Mouse (Mus musculus): ENCODE data around the gene Gm3285. TPM values are rescaled to one million over a fixed set of nuclear protein-coding genes. Genes with fewer than 3 reads are reported as not detected.
A peak's percentile ranks its signal among the peaks of the same experiment; 100 is the strongest.

Gm3285 gene
- polyA plus RNA-seq, 1 experiment from 2014 or later: not detected

- Histone ChIP-seq H3K9me3 (no peaks in the 10 kb centered on the region), H3K4me2 (peak overlapping the region; percentile 81), H3K4me1 (no peaks in the 10 kb centered on the region; the same call in 1 of the 2 replicates), H3K4me3 (replicated peaks) (peak overlapping the region; percentile 64), H3K36me3 (no peaks in the 10 kb centered on the region), H3K27me3 (replicated peaks) (no peaks in the 10 kb centered on the region), H3K27ac (no peak overlapping the region), H3K9ac (no peak overlapping the region)
- ATAC-seq (ENCODE audit: insufficient read depth, low FRiP score, low read depth): no peak
- WGBS: 87% methylated on average over 27 of the region's 27 CpGs
Observed at GRCm38 (mm10) chr10:77900903-77901818, 39.4 kb downstream of the Gm3285 start.

GRCm38 (mm10) chr10:77901871-77902210 is 40.1 kb downstream of the Gm3285 start:
- Histone ChIP-seq H3K4me3 (replicated peaks) (peak overlapping the region; percentile 64), H3K4me2 (peak overlapping the region; percentile 81), H3K27ac (no peak overlapping the region), H3K27me3 (replicated peaks) (no peaks in the 10 kb centered on the region), H3K36me3 (no peaks in the 10 kb centered on the region), H3K4me1 (no peaks in the 10 kb centered on the region; the same call in 1 of the 2 replicates), H3K9me3 (no peaks in the 10 kb centered on the region), H3K9ac (0 out of 2 replicates have a peak overlapping the region, but pooled peaks have one; percentile 38)
- ATAC-seq (ENCODE audit: insufficient read depth, low FRiP score, low read depth): peak; percentile 21; the same call in 1 of the 2 replicates
- WGBS: 4% methylated on average over 14 of the region's 14 CpGs

GRCm38 (mm10) chr10:77902211-77902893 is 40.6 kb downstream of the Gm3285 start, which contains the start of gene Lrrc3:
TSS of gene Lrrc3 (minus strand) at chr10:77902536.
- under 1% methylated on average over 43 of the region's 46 CpGs for WGBS
- Histone ChIP-seq H3K9ac (peak within 1 kb of the TSS; percentile 38; the same call in 1 of the 2 replicates), H3K4me1 (no peaks in the 10 kb centered on the region; the same call in 1 of the 2 replicates), H3K36me3 (no peaks in the 10 kb centered on the region), H3K4me2 (peak within 1 kb of the TSS; percentile 81), H3K27ac (no peak within 1 kb of the TSS), H3K9me3 (no peaks in the 10 kb centered on the region), H3K4me3 (replicated peaks) (peak within 1 kb of the TSS; percentile 64), H3K27me3 (replicated peaks) (no peaks in the 10 kb centered on the region)
- peak; percentile 66 for ATAC-seq (ENCODE audit: insufficient read depth, low FRiP score, low read depth)

GRCm38 (mm10) chr10:77902894-77903715 is 41.3 kb downstream of the Gm3285 start:
- H3K9ac ChIP-seq: no peak overlapping the region

More at GRCm38 (mm10) chr10:77902894-77903715, 41.3 kb downstream of the Gm3285 start:
- H3K4me3 ChIP-seq (replicated peaks): peak overlapping the region; percentile 64
- peak; percentile 75 for ATAC-seq (ENCODE audit: insufficient read depth, low FRiP score, low read depth)
- 7% methylated on average over 35 of the region's 35 CpGs for WGBS
- H3K27ac ChIP-seq: no peak overlapping the region
- H3K27me3 ChIP-seq (replicated peaks): no peaks in the 10 kb centered on the region
- no peaks in the 10 kb centered on the region for H3K36me3 ChIP-seq
- H3K9me3 ChIP-seq: no peaks in the 10 kb centered on the region
- H3K4me2 ChIP-seq: peak overlapping the region; percentile 81
- no peaks in the 10 kb centered on the region; the same call in 1 of the 2 replicates for H3K4me1 ChIP-seq

Other genes starting within 250 kb of the Gm3285 start
- 70.7 and 73.3 TPM in 2 replicates for gene Ube2g2, start 239.7 kb upstream of the Gm3285 start, polyA plus RNA-seq (2015; fragmentation: Nextera tagmentation; extraction: Ambion mirVana)
- 0.85 and 1.0 TPM in 2 replicates for gene Tspear, start 175.4 kb upstream of the Gm3285 start, polyA plus RNA-seq (2015; fragmentation: Nextera tagmentation; extraction: Ambion mirVana)
- not detected in 2 replicates for gene Gm19402, start 171.2 kb upstream of the Gm3285 start, polyA plus RNA-seq (2015; fragmentation: Nextera tagmentation; extraction: Ambion mirVana)
- gene Gm9508, start 164.7 kb upstream of the Gm3285 start, polyA plus RNA-seq (2015; fragmentation: Nextera tagmentation; extraction: Ambion mirVana): not detected in 2 replicates
- not detected in 2 replicates for gene Gm10272, start 155.3 kb upstream of the Gm3285 start, polyA plus RNA-seq (2015; fragmentation: Nextera tagmentation; extraction: Ambion mirVana)
- gene Gm10024, start 150.5 kb upstream of the Gm3285 start, polyA plus RNA-seq (2015; fragmentation: Nextera tagmentation; extraction: Ambion mirVana): 0.35 TPM in 1 of 2 replicates, not detected in the other
- gene Gm10142, start 146.2 kb upstream of the Gm3285 start, polyA plus RNA-seq (2015; fragmentation: Nextera tagmentation; extraction: Ambion mirVana): not detected in 2 replicates
- gene Krtap12-1, start 141.4 kb upstream of the Gm3285 start, polyA plus RNA-seq (2015; fragmentation: Nextera tagmentation; extraction: Ambion mirVana): not detected in 2 replicates
- not detected in 2 replicates for gene Gm10100, start 135.5 kb upstream of the Gm3285 start, polyA plus RNA-seq (2015; fragmentation: Nextera tagmentation; extraction: Ambion mirVana)
- not detected in 2 replicates for gene Gm18596, start 119.3 kb upstream of the Gm3285 start, polyA plus RNA-seq (2015; fragmentation: Nextera tagmentation; extraction: Ambion mirVana)
- gene Gm9736, start 110.6 kb upstream of the Gm3285 start, polyA plus RNA-seq (2015; fragmentation: Nextera tagmentation; extraction: Ambion mirVana): not detected in 2 replicates
- not detected in 2 replicates for gene Gm3233, start 102.3 kb upstream of the Gm3285 start, polyA plus RNA-seq (2015; fragmentation: Nextera tagmentation; extraction: Ambion mirVana)
- gene Gm3238, start 90.7 kb upstream of the Gm3285 start, polyA plus RNA-seq (2015; fragmentation: Nextera tagmentation; extraction: Ambion mirVana): not detected in 2 replicates
- gene Gm7138, start 85.0 kb upstream of the Gm3285 start, polyA plus RNA-seq (2015; fragmentation: Nextera tagmentation; extraction: Ambion mirVana): not detected in 2 replicates
- not detected in 2 replicates for gene Gm3250, start 79.4 kb upstream of the Gm3285 start, polyA plus RNA-seq (2015; fragmentation: Nextera tagmentation; extraction: Ambion mirVana)
- not detected in 2 replicates for gene Gm7137, start 73.8 kb upstream of the Gm3285 start, polyA plus RNA-seq (2015; fragmentation: Nextera tagmentation; extraction: Ambion mirVana)
- gene Gm9639, start 66.9 kb upstream of the Gm3285 start, polyA plus RNA-seq (2015; fragmentation: Nextera tagmentation; extraction: Ambion mirVana): not detected in 2 replicates
- gene Gm19668, start 62.8 kb upstream of the Gm3285 start, polyA plus RNA-seq (2015; fragmentation: Nextera tagmentation; extraction: Ambion mirVana): not detected in 2 replicates
- not detected in 2 replicates for gene Gm9507, start 50.1 kb upstream of the Gm3285 start, polyA plus RNA-seq (2015; fragmentation: Nextera tagmentation; extraction: Ambion mirVana)
- gene Gm2696, start 47.3 kb upstream of the Gm3285 start, polyA plus RNA-seq (2015; fragmentation: Nextera tagmentation; extraction: Ambion mirVana): not detected in 2 replicates
- not detected in 2 replicates for gene Krtap10-4, start 34.9 kb upstream of the Gm3285 start, polyA plus RNA-seq (2015; fragmentation: Nextera tagmentation; extraction: Ambion mirVana)
- not detected in 2 replicates for gene Krtap10-10, start 26.0 kb upstream of the Gm3285 start, polyA plus RNA-seq (2015; fragmentation: Nextera tagmentation; extraction: Ambion mirVana)
- not detected in 2 replicates for gene Gm36176, start 15.2 kb upstream of the Gm3285 start, polyA plus RNA-seq (2015; fragmentation: Nextera tagmentation; extraction: Ambion mirVana)
- not detected in 2 replicates for gene Gm10318, start 9.1 kb upstream of the Gm3285 start, polyA plus RNA-seq (2015; fragmentation: Nextera tagmentation; extraction: Ambion mirVana)
- 5.0 and 6.4 TPM in 2 replicates for gene Lrrc3, start 40.6 kb downstream of the Gm3285 start, polyA plus RNA-seq (2015; fragmentation: Nextera tagmentation; extraction: Ambion mirVana)
- 1.2 TPM in 2 replicates for gene Trpm2, start 108.6 kb downstream of the Gm3285 start, polyA plus RNA-seq (2015; fragmentation: Nextera tagmentation; extraction: Ambion mirVana)
- 23.6 and 26.7 TPM in 2 replicates for gene 1810043G02Rik, start 116.5 kb downstream of the Gm3285 start, polyA plus RNA-seq (2015; fragmentation: Nextera tagmentation; extraction: Ambion mirVana)
- 193 and 202 TPM in 2 replicates for gene Pfkl, start 148.1 kb downstream of the Gm3285 start, polyA plus RNA-seq (2015; fragmentation: Nextera tagmentation; extraction: Ambion mirVana)
- 0.35 and 0.86 TPM in 2 replicates for gene Dnmt3l, start 180.0 kb downstream of the Gm3285 start, polyA plus RNA-seq (2015; fragmentation: Nextera tagmentation; extraction: Ambion mirVana)
- gene Aire, start 181.6 kb downstream of the Gm3285 start, polyA plus RNA-seq (2015; fragmentation: Nextera tagmentation; extraction: Ambion mirVana): 0.68 and 0.75 TPM in 2 replicates
- gene Icosl, start 207.3 kb downstream of the Gm3285 start, polyA plus RNA-seq (2015; fragmentation: Nextera tagmentation; extraction: Ambion mirVana): 5.1 and 5.3 TPM in 2 replicates

Measured in stomach, embryonic 15.5 days (tissue).